Mouse (Mus musculus): ENCODE measurements around the gene Pdzd2.

The Pdzd2 gene

DNA sequence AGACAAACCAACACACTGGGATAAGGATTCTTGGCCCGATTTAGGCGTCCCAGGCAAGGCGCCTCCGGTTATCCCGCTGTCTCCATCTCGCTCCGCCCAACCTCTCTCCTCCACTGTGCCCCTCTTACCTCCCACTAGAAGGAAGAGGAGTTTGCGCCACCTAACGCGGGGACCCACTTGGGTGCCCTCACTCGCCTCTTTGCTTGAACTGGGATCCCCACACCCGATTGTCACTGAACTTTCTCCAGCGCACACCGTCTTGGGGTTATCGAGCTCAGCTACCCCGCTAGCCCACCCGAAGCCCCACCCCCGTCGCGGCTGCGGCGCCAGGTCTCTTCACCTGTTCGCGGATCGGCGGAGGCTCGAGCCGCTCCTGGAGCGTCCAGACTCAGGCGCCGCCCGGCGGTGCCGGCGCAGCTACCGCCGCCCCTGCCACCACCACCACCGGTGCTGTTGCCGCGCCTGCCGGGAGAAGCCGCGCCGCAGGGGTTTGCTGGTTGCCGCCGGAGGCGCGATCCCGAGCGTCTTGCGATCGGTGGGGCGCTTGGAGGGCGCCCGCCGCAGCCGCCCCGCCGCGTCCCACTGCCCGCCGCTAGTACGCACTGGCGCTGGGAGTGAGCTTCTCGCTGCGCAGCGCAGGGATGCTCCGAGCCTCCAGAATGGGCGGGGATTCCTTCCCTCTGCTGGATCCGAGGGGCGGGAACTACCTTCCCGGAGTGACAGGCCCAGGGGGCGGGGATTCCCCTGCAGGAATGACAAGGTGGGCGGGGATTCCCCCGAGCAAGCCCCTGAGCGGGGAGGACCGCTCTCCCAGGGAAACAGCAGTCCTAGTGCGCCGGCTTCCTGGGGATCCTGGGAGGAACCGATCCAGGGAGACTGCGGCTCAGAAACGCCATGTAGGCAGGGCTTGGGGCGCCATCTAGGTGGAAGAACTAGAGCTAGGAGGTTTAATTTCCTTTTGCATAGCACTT is at the start of gene Pdzd2:
Gene Pdzd2, minus strand, starts transcription at position 648 of the 971 bp plus-strand sequence.
- in situ Hi-C loops (cut with MboI, MseI), result no loop called here

DNA sequence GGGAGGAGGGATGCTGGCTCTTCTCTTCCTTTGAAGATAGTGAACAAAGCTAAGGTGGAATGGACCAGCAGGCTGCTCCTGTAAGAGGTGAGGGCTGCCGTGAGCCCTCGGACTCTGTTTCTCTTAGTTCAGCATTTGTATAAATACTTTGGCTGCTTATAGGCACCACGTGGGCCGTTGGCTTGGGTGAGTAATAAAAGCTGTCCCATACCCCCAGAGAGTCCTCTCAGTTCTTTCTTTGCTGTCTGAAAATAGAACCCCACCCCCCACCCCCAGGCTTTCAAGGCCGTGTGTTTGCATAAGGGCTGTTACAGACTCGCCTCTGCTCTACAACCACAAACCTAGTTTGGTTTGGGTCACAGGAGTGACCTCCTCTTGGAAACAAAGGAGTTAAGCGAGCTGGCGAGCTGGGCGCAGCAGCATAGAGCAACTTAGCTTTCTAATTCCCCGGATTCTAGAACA is 49.7 kb upstream of the Pdzd2 start:
- in situ Hi-C loops (cut with MboI, MseI), result no loop called here

DNA sequence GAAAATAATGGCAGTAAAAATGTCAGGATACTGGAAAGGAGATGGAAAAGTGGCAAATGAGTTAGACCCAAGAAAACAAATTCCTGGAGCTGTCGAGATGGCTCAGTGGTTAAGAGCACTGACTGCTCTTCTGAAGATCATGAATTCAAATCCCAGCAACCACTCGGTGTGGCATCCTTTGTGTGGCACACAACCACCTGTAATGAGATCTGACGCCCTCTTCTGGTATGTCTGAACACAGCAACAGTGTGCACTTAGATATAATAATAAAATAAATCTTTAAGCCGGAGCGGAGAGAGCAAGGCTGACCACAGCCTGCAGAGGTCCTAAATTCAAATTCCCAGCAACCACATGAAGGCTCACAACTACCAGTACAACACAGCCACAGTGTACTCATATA is 48.8 kb upstream of the Pdzd2 start:
- in situ Hi-C loops (cut with MboI, MseI), result no loop called here

DNA sequence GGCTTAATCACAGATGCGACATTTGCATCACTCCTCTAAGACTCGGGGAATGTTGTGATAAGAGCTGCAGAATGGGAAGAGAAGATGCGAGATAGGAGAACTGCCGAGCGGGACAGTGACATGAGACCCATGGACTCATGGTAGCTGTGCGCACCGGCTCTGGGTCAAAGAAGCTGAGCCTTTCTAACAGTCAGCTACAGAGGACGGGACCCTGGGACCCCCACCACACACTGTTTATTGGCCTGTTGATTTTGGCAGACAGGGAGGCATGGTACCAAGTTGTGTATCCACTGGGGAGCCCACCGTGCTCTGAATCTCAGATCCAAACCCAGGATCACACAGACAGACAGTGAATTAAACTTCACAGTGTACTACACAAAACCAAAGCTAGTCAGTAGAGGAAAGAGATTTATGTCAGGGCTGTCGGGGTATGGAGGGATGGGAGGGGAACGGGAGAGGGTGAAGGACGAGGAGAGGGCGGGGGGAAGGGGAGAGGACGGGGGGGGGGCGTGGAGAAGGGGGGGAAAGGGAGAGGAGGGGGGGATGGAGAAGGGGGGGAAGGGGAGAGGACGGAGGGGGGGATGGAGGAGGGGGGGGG is 42.1 kb upstream of the Pdzd2 start:
- in situ Hi-C loops (cut with MboI, MseI), result loop anchor here (5.0 kb wide), 1 partner anchor 35 kb away; no protein-coding TSS in a partner anchor

DNA sequence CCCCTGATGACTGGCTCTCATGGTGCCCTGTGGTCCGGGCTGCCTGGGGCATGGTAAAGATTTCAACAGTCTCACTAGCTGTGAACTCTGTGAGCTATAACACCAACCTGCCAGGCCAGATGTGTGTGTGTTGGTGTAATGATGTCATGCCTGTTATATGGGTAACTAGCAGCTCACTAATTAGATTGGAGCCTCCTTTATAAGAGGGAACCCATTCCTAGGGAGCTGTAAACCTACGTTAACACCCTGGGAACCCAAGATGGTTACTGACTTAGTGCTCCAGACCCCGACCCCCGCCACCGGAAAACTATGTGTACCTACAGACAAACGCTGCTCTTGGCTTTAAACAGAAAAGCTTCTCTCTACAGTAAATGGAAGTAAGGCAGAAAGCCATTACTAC is 41.6 kb upstream of the Pdzd2 start:
- in situ Hi-C loops (cut with MboI, MseI), result loop anchor here (5.0 kb wide), 1 partner anchor 34 kb away; no protein-coding TSS in a partner anchor

- in situ Hi-C loops (cut with MboI, MseI), result no loop called here
These were observed 34.5 kb upstream of the Pdzd2 start for GRCm38 (mm10) chr15:12774149-12774753.

DNA sequence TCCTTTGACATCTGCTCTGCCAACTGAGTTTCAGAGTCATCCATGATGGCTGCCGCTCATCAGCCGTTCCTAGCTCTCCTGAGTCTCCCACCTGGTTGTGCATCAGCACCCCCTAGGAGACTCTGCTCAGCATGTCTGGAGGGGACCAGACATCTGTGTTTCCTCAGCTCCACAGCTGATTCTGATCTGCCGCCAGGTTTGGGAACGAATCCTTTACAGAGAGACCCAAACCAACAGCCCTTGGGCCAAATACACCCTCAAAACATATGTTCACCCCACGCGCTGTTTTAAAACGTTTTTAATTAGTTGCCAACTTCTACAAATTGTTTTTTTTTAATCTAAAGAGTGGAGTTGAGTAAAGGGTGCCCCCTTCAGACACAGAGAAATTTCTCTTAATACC is 31.2 kb upstream of the Pdzd2 start:
- in situ Hi-C loops (cut with MboI, MseI), result no loop called here

GRCm38 (mm10) chr15:12766848-12767247 is 27.1 kb upstream of the Pdzd2 start:
- in situ Hi-C loops (cut with MboI, MseI), result no loop called here

DNA sequence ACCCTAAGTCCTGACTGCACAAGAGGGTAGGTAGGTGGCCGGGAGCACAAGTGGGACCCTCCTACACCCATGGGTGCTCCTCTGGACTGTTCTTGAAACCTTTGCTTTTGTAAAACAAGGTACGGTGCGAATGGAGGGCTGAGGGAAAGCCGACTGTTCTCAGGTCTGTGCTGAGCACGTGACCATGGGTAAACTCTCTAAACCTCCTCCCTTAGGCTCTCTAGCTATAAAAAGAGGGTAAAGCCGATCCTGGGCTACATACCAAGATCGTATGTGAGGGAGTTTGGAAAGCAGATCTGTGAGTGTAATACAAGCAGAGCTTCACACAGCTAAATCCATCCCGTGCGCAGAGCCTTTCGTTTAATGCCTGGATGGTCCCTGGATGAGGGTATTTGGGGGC is 23.4 kb upstream of the Pdzd2 start:
- in situ Hi-C loops (cut with MboI, MseI), result no loop called here

DNA sequence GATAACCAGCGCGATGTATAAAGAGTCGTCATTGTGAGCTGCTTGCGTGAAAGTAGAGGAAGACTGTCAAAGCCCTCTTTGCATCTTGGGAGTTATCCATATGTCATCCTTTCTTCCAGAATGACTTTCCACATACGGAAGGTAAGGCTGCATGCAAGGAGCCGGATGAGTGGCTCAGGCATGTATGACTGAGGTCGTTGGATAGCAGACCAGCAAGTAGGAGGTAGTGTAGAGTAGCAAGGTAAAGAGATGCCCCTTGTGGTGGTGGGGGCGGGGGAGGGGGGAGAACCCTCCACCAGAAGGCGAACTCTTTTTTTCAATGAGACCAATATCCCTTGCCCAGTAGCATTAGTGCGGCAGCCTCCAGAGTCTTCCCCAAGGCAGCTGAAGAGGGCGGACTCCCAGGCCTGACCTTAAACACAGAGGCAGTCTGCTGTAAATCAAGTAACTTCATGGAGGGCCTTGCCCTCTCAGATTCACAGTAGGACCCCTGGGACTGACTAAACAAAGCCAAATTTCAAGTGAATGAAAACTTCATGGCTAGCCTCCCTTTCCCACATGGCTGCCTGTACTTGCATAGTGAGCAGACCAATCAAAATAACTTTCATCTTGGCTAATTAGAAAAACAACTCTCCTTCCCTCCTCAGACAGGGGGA is 22.7 kb upstream of the Pdzd2 start:
- in situ Hi-C loops (cut with MboI, MseI), result no loop called here

DNA sequence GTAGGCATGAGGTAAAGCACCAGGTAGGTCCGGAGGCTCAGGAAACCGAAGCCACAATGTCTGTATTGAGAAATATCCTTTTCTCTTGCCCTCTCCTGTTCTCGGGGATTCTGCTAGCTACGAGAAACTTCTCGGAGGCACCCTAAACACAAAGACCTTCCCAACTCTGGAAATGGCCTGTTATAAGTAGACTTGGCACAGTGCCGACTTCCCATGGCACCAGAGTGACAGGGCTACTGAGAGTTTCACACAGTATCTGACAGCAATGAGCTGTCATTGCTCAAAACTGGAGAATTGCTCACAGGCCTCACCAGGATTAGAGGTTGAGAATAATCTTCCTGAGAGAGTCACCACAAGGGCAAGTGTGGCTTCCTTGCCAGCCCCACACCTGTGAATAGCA is 21.0 kb upstream of the Pdzd2 start:
- in situ Hi-C loops (cut with MboI, MseI), result no loop called here

- in situ Hi-C loops (cut with MboI, MseI), result no loop called here
These were observed 18.7 kb upstream of the Pdzd2 start for GRCm38 (mm10) chr15:12758461-12758860.

GRCm38 (mm10) chr15:12757757-12758156 is 18.0 kb upstream of the Pdzd2 start:
- in situ Hi-C loops (cut with MboI, MseI), result no loop called here

GRCm38 (mm10) chr15:12753201-12753600 is 13.5 kb upstream of the Pdzd2 start:
- in situ Hi-C loops (cut with MboI, MseI), result no loop called here

GRCm38 (mm10) chr15:12750963-12751362 is 11.2 kb upstream of the Pdzd2 start:
- in situ Hi-C loops (cut with MboI, MseI), result no loop called here

GRCm38 (mm10) chr15:12749549-12750301 is 10.0 kb upstream of the Pdzd2 start:
- in situ Hi-C loops (cut with MboI, MseI), result loop anchor here (5.0 kb wide), 1 partner anchor 33 kb away; no protein-coding TSS in a partner anchor

DNA sequence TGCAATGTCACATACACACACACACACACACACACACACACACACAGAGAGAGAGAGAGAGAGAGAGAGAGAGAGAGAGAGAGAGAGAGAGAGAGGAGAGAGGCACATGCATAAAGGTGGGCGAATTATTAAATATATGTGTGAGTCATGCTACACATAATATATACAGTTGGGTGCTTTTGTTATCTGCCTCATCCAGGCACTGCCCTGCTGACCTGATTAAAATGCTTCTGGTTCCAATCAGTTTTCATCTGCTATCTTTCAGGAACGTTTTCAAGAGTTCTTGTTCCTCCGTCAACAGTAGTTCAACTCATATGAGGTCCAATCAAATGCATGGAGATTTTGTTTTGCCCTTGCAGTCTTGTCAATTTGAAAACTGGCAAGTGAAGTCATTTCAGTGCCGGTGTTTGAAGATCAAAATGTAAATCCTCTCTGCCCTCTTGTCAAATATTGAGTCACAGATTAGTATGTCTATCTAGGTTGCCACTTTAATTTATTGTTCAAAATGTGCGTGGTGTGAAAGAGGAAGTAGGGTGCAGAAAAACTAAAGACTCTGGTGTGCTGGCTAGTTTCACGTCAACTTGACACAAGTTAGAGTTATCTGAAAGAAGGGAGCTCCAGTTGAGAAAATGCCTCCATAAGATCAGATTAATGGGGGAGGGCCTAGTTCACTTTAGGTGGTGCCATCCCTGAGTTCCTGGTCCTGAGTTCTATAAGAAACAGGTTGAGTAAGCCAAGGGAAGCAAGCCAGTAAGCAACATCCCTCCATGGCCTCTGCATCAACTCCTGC is 2.6 kb upstream of the Pdzd2 start:
- in situ Hi-C loops (cut with MboI, MseI), result no loop called here

GRCm38 (mm10) chr15:12738301-12739093 is 1.2 kb downstream of the Pdzd2 start:
- in situ Hi-C loops (cut with MboI, MseI), result no loop called here

DNA sequence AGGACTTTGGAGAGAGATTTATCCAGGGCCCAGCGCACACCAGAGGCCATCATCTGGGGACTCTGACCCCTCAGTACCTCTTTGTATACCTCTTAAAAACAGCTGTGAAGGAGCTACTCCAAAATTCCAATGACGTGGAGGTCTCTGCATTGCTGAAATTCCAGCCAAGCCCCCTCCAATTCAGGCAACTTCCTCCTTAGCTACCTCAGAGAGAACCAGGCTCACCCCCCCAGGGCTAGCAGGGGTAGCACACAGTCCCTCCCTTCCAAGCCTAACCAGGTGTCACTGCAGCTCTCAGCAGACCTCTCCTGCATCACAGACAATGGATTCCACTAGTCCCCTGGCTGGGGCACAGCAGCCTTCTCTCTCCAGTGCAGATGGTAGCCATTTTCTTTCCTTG is 4.5 kb downstream of the Pdzd2 start:
- in situ Hi-C loops (cut with MboI, MseI), result no loop called here

Measured in T-helper 1 cell (primary cell).